Mouse (Mus musculus): ENCODE results near the gene Zdhhc6.

Gene Zdhhc6

DNA sequence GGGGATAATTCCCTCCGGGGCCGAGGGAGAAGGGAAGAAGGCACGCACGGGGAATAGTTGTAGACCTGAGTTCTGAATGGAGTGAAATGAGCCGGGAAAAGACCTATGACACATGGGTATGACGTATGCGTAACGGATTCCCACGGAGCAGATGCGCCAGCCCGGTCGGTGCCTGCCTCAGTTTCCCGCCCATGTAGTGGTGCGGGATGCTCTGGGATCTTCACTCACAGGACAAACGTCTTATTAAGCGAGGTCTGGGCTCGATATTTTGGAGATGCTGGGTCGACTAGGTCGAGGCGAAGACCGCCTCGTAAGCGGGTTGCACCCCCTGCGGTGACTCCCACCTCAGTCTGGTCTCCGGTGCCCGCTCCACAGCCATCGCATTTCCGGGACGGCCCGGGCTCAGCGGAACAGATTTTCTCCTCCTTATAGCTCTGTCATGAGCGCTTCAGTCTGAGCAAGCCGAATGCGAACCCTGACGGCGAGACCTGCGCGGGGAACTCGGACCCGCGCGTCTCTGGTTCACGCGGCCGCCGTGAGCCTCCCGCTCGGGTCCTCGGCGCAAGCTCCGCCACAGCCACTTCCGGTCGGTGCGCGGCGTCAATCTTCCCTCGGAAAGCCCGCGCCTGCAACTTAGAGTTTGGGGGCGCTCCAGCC lies at the start of gene Zdhhc6:
Zdhhc6 (minus strand) TSS at position 581 of the 657 bp plus-strand sequence.
- DNase-seq (ENCODE audit: low spot score in 2 of 2): peak; percentile 76 to 82

DNA sequence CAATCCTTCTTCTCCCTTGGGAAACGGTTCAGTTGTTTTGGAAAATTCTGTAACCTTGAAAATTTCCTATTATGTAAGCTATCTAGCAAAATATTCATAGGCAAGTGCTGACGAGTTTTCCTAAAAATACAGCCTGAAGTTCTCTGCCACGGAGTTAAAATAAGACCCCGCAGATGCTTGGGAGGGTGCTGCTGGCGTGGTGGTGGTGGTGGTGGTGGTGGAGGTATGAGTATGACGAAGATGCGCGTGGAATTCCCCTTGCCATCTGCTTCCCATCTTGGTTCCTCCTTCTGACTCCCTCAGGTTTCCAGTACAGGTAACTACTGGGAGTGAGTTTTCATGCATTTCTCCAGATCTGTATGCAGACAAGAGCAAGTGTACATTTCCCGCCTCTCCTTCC lies 46.8 kb upstream of the Zdhhc6 start:
- no peak for DNase-seq (ENCODE audit: low spot score in 2 of 2)

DNA sequence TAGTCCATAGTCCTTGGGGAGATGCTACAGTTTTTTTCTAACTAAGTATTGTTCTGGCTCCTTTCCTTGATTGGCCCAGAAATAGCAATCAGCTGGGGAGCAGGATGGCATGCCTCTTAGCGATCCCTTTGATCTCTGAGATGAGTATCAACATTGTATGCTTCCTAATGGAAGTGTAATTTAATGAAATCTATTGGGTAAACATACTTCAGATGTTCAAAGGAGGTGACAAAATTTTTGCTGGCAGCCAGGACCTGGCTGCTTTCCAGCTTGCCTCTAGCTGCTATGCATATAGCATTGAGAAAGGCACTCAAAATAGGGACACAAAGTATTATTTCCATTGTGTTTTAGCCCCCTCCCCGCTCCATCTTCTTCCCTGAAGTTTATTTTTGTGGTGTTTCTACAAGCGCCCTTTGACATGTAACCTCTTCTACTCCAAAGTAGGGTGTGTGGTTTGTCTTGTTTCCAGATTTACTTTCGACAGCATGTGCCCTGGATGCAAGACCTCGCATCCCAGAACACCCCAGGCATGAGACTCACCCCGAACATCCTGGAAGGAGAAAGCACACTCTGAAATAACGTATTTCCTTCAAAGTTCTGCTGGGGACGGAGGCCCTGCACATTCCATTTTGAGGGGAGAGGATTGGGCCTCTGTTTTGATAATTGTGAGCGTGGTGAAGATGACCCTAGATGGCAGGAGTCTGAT lies 35.0 kb upstream of the Zdhhc6 start:
- no peak for DNase-seq (ENCODE audit: low spot score in 2 of 2)

DNA sequence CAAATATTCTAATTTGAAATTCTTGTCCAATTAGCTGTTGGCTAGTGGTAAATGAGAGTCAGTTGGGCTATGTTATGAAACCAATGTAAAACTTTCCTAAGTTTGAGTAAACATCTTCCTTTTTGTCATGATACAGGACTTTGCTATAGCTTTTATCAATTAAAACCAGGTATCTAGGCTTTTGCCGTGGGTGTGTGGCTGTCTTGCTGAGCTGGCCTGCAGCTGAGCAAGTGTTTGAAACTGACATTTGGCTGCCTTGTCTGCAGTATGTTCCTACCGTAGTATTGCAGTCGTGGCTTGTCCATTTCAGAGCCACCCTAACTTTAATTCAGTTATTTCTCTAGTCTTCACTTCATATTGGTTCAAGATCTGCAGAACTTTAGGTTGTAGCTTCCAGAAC lies 32.4 kb upstream of the Zdhhc6 start:
- DNase-seq (ENCODE audit: low spot score in 2 of 2): no peak

DNA sequence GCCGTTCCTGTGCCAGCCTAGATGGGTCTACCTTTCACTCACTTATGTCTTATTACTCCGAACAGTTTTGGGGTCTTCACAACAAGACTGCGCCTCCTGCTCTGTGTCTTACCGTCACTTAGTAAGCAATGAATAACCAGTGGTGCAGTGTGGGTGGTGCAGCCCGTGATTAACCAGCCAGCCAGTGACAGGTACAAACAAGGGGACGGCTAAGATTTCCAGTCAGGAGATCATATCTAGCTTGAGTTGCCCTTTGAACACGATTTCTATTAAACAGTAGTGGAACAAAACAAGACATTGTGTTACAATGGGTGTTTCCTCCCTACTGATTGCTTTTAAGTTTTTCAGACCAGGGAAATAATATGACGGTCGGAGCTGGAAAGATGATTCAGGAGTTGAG lies 27.4 kb upstream of the Zdhhc6 start:
- DNase-seq (ENCODE audit: low spot score in 2 of 2): no peak

DNA sequence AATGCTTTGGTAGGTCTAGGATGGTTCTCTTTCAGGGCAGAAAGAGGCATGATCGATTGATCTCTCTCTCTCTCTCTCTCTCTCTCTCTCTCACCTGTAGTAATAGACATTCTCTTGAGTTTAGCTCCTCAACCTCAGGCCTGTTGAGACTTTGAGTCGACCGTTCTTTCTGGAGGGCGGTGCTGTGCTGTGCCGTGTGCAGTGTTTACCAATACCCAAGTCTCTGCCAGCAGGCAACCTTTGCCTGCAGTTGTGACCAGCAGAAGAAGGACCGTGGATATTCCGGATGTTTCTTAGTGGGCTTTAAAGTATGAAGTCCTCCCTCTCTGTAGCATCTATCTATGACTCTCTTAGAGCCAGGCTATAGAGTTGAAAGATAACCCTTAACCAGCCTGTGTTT lies 26.6 kb upstream of the Zdhhc6 start:
- no peak for DNase-seq (ENCODE audit: low spot score in 2 of 2)

DNA sequence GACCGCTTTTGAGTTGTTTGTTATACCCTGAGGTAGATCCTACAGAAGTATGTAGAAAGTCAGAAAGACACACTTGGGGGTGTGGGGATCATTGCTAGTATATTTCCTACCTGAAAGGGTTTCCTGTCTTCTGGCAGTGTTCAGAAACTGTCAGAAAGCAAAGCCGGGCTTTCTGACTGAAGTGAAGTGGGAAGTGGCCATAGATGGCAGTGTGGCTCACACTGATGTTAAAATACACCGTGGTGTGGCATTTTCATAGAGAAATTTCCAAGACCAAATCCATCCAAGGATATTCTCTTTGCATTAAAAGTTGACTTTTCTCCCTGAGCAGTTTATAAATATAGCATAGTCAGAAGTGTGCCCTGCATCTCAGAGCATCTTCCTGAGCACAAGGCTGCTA lies 25.5 kb upstream of the Zdhhc6 start:
- DNase-seq (ENCODE audit: low spot score in 2 of 2): no peak

DNA sequence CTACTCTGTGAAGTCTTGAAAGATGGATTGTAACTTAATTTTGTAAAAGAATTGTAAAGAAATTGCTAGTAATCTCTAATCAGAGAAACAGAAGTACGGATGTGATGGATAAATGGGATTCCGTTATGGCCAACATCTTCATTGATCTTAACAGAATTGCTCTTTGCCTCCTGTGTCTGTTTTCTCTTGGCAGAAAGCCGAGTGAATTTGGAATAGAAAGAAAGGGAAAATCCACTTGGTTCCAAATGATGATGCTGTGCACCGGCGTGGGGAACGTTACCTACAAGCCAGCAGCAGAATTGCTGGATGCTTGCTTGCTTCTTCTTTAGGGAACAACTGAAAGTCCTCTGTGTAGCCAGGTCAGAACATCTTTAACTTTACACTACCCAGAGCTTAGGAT lies 24.7 kb upstream of the Zdhhc6 start:
- no peak for DNase-seq (ENCODE audit: low spot score in 2 of 2)

DNA sequence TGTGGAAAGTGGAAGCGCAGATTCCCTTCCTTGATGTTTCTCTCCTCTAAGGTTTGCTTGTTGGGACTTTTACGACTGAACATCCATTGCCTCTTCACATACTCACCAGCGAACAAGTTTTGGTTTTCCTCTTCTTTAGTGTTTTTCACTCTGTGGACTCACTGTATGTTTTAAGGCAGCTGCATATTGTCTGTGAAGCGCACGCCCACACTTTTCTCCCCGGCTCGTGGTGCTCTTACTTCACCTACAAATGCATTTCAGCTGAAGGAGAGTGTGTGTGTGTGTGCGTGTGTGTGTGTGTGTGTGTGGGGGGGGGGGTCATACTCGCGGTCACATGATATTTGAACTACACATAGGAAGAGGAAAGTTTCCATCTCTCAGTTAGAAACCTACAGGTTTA lies 21.8 kb upstream of the Zdhhc6 start:
- no peak for DNase-seq (ENCODE audit: low spot score in 2 of 2)

DNA sequence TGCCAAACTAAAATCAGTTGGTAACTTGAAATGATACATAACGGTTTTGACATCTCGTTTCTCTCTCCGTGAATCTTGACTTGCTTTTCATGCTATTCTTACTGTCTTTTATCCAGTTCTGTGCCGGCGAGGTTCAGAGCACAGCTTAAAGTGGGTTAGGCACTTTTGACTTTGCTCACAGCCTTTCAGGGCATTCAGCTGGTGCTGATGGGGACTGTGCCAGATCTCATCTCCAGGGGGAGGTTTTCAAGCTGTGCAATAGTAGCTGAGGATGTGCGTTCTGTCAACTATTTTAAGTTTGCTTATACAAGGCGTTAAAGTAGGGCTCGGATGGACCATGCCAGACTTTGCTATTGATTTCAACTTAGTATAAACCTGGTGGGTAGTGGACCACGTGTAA lies 21.2 kb upstream of the Zdhhc6 start:
- no peak for DNase-seq (ENCODE audit: low spot score in 2 of 2)

DNA sequence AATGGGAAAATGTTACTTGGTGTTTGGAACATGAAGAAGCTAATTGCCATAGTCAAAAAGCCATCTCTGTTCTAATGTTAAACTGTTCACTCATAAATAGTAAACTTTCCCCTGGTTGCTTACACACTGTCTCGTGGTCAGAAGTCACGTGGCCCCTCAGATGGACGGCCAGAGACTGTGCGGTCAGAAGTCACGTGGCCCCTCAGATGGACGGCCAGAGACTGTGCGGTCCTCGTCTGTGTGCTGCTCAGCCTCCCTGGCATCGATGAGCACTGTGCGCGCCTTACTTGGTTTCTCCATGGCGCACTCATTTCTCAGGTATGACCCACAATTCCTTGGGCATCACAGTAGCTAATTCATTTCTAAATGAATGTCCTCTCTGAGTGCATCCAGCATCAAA lies 20.6 kb upstream of the Zdhhc6 start:
- no peak for DNase-seq (ENCODE audit: low spot score in 2 of 2)

DNA sequence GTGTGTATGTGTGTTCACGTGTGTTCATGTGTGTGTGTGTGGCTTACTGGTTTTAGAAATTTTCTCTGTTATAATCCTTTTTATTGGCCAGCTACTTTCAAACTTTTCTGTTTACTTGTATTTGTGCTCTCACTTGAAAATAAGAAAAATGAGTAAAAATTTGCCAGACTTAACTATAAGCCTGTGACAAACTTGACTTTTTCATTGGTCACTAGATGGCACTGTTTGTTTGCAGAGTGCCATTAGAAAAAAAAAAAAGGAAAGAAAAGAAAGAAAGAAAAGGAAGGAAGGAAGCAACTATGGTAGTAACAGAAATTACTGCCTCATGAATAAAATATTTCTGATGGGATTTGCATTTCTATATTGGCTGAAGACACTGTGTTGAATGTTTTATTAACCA lies 20.0 kb upstream of the Zdhhc6 start:
- DNase-seq (ENCODE audit: low spot score in 2 of 2): no peak

DNA sequence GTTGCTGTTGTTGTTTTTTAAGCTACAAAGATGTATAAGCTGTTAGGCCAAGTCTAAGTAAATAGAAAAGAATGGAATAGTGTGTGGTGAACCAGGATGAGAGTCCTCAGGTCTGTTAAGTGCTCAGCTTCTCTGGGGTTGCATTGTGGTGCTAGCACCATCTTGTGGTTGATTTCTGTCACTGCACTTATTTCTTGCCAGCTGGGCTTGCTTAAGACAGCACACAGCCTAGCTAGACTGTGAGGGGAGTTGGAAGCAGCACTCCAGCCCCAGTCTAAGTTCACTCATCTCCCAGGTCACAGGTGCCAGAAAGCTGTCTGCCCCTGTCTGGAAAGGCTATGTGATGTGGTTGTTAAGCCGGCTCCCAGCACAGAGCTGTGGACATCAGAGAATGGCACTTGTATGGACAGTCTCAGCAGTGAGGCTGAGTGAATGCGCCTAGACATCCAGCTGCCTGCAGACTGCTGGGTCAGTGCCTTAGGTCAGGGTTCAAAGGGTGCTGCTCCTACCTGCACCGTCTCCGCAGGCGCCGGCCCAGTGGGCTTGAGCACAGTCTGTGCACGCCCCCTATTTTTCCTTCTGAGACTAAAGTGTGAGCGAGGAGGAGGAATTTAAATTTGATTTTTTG lies 16.9 kb upstream of the Zdhhc6 start:
- DNase-seq (ENCODE audit: low spot score in 2 of 2): peak in 1 of 2 experiments; percentile 39

DNA sequence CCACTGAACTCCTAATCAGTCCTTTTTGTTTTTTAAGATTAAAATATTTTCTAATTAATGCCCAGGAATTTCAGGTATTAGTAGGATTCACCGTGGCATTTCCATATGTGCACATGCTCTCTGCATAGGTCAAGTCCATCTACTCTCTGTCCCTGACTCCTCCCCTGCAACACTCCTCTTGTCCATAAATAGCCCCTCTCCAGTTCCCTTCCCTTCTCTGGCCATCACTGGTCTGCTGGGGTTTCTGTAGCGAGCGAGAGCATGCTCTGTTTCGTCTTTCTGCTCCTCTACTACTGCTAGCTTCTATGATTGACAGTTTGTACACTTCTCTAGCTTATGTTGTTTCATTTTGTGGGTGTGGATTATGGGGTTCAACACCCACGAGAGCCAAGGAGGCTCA lies 15.9 kb upstream of the Zdhhc6 start:
- DNase-seq (ENCODE audit: low spot score in 2 of 2): no peak

DNA sequence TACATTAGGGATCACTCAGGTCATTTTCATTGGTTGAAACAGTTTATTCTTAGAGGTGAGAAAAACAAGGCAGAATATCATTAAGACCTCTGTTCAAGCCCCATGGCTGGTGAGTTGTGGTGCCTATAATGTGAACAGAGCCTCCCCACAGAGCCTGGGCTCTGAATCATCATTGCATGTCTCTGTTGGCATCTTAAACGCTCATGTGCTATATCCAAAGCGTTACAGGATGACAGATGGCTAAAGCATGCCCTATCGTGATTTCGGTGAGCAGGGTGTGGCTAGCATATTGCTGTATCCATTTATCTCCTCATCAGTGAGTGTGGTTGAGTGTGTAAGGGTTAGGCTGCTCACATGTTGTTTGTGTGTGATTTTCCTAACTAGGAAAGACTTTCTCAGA lies 11.7 kb upstream of the Zdhhc6 start:
- no peak for DNase-seq (ENCODE audit: low spot score in 2 of 2)

DNA sequence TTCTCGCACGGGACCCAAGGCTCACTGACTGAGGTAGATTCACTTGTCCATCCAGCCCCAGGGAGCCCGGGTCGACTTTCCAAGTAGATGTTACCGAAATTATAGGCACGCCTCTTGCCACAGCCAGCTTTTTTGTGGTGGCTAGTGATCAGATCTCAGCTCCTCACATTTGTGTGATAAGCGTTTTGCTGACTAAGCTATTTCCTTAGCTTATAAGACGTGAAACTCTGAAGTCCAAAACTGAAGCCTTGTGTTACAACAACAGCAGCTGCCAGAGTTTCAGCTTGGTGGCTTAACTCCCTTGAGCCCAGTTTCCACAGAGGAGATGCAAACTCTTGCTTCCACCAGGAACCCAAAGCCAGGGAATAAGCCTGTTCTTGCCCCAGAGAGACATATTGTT lies 6.8 kb upstream of the Zdhhc6 start:
- no peak for DNase-seq (ENCODE audit: low spot score in 2 of 2)

DNA sequence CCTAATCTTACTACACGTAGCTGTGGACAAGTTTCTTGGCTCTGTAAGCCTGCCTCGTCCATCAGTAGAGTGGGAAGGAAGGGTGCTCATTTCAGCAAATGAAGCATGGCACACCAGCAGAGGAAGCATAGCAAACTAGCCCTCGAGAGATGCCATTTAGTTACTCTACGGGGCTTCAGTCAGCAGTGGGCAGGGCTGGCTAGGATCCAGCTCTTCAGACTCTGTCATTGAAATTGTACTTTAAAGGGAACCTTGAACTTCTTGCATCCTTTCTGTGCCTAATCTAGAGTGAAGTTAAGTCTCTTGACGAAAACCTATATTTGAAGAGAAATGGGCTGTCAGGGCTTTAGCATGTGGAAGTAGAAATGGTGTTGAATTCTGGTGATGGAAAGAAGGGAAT lies 3.7 kb upstream of the Zdhhc6 start:
- no peak for DNase-seq (ENCODE audit: low spot score in 2 of 2)

DNA sequence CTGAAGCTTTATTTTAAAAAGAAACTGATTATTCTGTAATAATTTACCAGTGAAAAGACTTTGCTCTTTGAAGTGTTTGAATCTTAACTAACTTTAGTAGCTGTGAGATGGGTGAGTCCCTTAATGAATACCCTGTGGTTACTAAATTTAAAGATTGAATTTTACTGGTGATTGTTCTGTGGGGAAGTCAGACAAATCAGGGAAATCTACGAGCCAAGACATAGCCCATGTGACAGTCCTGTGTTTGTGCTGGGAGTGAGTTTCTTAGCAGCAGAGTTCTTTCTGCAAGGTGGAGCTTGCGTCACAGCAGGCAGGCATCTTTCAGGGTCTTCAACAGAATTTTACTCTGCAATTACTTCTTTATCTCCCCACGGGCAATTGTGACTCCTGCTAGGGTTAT lies 3.2 kb upstream of the Zdhhc6 start:
- no peak for DNase-seq (ENCODE audit: low spot score in 2 of 2)

DNA sequence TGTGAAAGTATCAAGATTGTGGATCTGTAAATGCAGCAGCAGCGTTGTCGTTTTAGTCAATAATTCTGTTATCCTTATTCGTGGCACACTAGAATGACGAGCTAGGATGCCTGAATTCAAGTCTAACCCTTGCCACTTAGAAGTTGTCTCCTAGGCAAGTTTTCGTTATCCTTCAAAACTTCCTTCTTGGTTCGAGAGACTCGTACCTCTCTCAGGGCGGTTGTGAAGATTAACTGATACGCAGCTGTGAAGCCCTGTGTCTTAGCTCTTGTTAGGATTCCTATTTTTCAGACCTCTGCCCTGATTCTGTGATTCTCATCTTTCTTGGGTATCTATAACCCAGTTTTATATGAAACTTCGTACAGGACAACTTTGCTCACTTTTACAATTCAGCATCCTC lies 1.1 kb upstream of the Zdhhc6 start:
- DNase-seq (ENCODE audit: low spot score in 2 of 2): no peak

DNA sequence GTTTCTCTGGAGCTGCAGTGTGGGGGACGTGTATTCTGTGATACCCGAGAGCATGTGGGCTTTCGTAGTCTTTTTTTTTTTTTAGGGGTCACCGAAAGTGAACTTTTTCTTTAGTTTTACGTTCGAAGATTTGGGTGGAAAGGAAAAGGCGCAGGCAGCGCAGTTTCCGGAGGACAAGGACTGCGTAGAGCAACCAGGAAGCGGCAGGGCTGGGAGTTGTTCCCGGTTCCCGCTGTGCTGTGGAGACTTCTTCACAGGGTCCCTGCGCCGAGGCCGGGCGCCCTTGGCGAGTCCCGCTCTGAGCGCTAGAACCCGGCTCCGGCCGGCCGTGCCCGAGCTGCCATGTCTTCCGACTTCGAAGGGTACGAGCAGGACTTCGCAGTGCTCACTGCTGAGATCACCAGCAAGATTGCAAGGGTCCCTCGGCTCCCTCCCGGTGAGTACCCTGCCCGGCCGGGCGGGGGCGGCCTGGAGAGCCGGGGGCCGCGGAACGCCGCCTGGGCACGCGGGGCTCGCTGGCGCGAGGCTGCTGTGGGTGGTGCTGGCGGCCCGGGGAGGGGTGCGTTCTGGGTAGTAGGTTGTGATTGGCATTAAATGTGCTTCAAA lies 380 bp upstream of the Zdhhc6 start, which contains the start of gene Vti1a:
Vti1a (plus strand) TSS at position 187 of the 606 bp plus-strand sequence.
- DNase-seq (ENCODE audit: low spot score in 2 of 2): peak; percentile 83 to 84

DNA sequence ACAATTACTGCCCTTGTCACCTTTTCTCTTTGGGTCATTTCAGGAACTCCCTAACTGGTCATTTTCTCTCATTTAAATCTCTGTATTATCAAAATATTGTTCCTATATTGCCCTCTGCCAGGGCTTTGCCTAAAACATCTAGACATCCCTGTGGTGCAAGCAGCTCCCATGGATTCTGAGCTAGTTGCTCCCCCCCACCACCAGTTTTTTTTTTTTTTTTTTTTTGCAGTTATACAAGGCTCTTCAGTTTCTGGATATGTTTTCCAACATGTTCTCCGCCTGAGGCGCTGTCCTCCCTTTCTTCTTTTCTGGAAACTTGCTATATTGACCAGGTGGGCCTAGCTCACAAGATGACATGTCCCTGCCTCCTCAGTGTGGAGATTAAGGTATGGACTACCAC lies 2.2 kb downstream of the Zdhhc6 start:
- no peak for DNase-seq (ENCODE audit: low spot score in 2 of 2)

DNA sequence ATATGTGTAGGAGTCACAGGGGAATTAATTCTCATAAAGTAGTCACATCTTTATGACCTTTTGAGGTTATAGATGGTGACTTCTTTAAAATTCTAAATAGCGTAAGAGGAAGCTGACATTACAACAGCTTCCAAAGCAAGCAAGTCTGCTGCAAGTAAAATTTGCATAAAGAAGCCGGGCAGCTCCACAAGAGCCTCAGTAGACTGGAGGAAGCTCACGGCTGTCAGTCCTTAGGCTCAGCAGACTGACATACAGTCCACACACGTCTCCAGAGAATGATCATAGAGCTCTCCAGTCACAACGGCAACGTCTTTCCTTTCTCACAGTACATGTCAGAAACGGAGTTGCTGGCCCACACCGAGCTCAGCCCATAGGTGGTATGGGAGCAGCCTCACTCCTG lies 4.0 kb downstream of the Zdhhc6 start:
- DNase-seq (ENCODE audit: low spot score in 2 of 2): no peak

DNA sequence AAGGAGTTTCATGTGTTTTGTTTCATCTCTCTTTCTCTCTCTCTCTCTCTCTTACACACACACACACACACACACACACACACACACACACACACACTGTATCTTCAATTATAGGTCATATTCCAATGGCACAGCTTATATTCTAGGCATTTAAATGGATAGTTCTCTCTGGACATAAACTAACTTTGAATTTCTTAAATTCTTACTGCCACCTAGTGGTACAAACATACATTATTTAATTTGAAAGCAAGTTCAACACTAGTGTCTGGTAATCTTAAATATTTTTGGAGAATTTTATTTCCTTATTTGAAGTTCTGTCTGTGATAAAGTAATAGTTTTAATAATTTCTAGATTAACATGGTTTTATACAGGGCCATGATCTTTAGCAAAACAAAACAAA lies 10.8 kb downstream of the Zdhhc6 start:
- DNase-seq (ENCODE audit: low spot score in 2 of 2): no peak

Measured in urinary bladder, postnatal 4 days (tissue).